Comparison of ENCODE assay signal across 8 mouse cellular contexts in the genomic region with DNA sequence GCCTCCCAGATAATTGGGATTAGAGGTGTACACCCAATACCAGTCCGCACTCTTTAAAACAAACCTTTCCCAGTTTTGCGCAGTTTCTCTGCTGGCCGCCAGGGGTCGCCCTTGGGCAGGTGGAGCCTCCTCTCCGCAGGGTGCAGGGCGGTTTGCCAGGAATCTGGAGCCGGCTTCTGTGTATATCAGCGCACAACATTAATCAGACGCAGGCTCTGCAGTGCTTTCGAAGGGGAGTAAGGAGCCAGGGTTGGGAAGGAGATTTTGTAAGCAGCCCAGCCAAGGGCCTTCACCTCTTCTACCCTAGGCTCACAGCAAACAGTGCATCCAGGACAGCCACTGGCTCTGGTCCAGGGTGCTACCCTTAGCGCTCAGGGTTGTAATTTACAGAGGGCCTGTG.
DNase-seq lines count a peak whose midpoint lies in the region; ATAC-seq and TF ChIP-seq lines count a peak whose summit lies in the region.

No protein-coding gene starts in this region.

- TF ChIP-seq EP300 in heart, postnatal 0 days (IDR thresholded peaks at IDR 0.05; ENCODE audit: low read depth): no peak
- TF ChIP-seq EP300 in liver, embryonic 14.5 days (IDR thresholded peaks at IDR 0.05; ENCODE audit: low read depth): no peak

- H3K9me3 ChIP-seq in forebrain, embryonic 12.5 days: no peaks in the 10 kb centered on the region
- H3K9me3 ChIP-seq in heart, postnatal 0 days (replicated peaks; ENCODE audit: control insufficient read depth, low read length): no peaks in the 10 kb centered on the region
- H3K9me3 ChIP-seq in liver, embryonic 14.5 days (ENCODE audit: control insufficient read depth, low read length): no peaks in the 10 kb centered on the region
- no peaks in the 10 kb centered on the region for H3K9me3 ChIP-seq in neural tube, embryonic 14.5 days (ENCODE audit: control insufficient read depth, low read length)

- DNase-seq in CD8-positive naive resting alpha-beta T cell, adult 2 months (ENCODE audit: low read depth in 2 of 2, low spot score in 2 of 2): peak; percentile 45 to 48
- peak; percentile 13 for DNase-seq in c-Kit-positive CD71-positive TER-119-negative erythroid progenitor cells, embryonic 14.5 days (ENCODE audit: low read depth)
- peak; percentile 69 for DNase-seq in heart, postnatal 0 days (ENCODE audit: low spot score)
- peak; percentile 83 to 95 for DNase-seq in kidney, postnatal 36 days
- DNase-seq in liver, embryonic 14.5 days (ENCODE audit: low read depth in 3 of 3, low spot score in 3 of 3): peak in 2 of 3 experiments; percentile 4 to 14
- DNase-seq in testis, postnatal 10 days (ENCODE audit: low spot score): peak; percentile 97

- H3K27me3 ChIP-seq in forebrain, embryonic 12.5 days: no peaks in the 10 kb centered on the region
- H3K27me3 ChIP-seq in heart, postnatal 0 days (ENCODE audit: control insufficient read depth, insufficient read depth, low read length): 0 out of 2 replicates have a peak, but pooled peaks cover 4% of the 10 kb centered on the region
- H3K27me3 ChIP-seq in liver, embryonic 14.5 days (ENCODE audit: control insufficient read depth, insufficient read depth, low read length): no peaks in the 10 kb centered on the region
- no peaks in the 10 kb centered on the region for H3K27me3 ChIP-seq in neural tube, embryonic 14.5 days (ENCODE audit: control insufficient read depth, insufficient read depth, low read length)

- peaks cover 15% of the 10 kb centered on the region for H3K4me1 ChIP-seq in forebrain, embryonic 12.5 days
- no peaks in the 10 kb centered on the region for H3K4me1 ChIP-seq in heart, postnatal 0 days (ENCODE audit: control insufficient read depth, insufficient read depth)
- H3K4me1 ChIP-seq in liver, embryonic 14.5 days (replicated peaks; ENCODE audit: control insufficient read depth in 2 of 2, insufficient read depth in 2 of 2, low read length in 1 of 2): no peaks in the 10 kb centered on the region
- H3K4me1 ChIP-seq in neural tube, embryonic 14.5 days (ENCODE audit: control insufficient read depth, insufficient read depth, low read length): peaks cover 9% of the 10 kb centered on the region; the same call in 1 of the 2 replicates

- ATAC-seq in forebrain, embryonic 12.5 days (ENCODE audit: low FRiP score): peak; percentile 90
- ATAC-seq in heart, postnatal 0 days (ENCODE audit: insufficient read depth, low read depth): peak; percentile 75
- ATAC-seq in liver, embryonic 14.5 days (ENCODE audit: insufficient read depth): peak; percentile 31; the same call in 1 of the 2 replicates
- ATAC-seq in neural tube, embryonic 14.5 days (ENCODE audit: low read depth): peak; percentile 93

- WGBS in forebrain, embryonic 12.5 days: 4% methylated on average over 11 of the region's 11 CpGs
- 4% methylated on average over 11 of the region's 11 CpGs for WGBS in heart, postnatal 0 days
- WGBS in liver, embryonic 14.5 days (ENCODE audit: insufficient replicate concordance): 5% methylated on average over 11 of the region's 11 CpGs
- 3% methylated on average over 11 of the region's 11 CpGs for WGBS in neural tube, embryonic 14.5 days

- H3K9ac ChIP-seq in forebrain, embryonic 12.5 days: peak overlapping the region; percentile 36; the same call in 1 of the 2 replicates
- no peak overlapping the region for H3K9ac ChIP-seq in heart, postnatal 0 days (replicated peaks; ENCODE audit: low read depth, low read length)
- H3K9ac ChIP-seq in liver, embryonic 14.5 days (replicated peaks): no peak overlapping the region
- H3K9ac ChIP-seq in neural tube, embryonic 14.5 days (replicated peaks; ENCODE audit: low read depth, low read length): no peak overlapping the region; the same call in 1 of the 2 replicates

- no peaks in the 10 kb centered on the region for H3K36me3 ChIP-seq in forebrain, embryonic 12.5 days (replicated peaks)
- no peaks in the 10 kb centered on the region for H3K36me3 ChIP-seq in heart, postnatal 0 days (replicated peaks; ENCODE audit: control insufficient read depth, insufficient read depth, low read length)
- H3K36me3 ChIP-seq in liver, embryonic 14.5 days (replicated peaks; ENCODE audit: control insufficient read depth, insufficient read depth, low read depth): no peaks in the 10 kb centered on the region
- no peaks in the 10 kb centered on the region for H3K36me3 ChIP-seq in neural tube, embryonic 14.5 days (ENCODE audit: control insufficient read depth, insufficient read depth, low read length)

- H3K4me3 ChIP-seq in forebrain, embryonic 12.5 days (replicated peaks): 0 out of 2 replicates have a peak overlapping the region, but pooled peaks have one; percentile 4
- H3K4me3 ChIP-seq in heart, postnatal 0 days (ENCODE audit: low read depth, low read length): no peak overlapping the region
- no peak overlapping the region for H3K4me3 ChIP-seq in liver, embryonic 14.5 days (ENCODE audit: insufficient read depth in 1 of 2, low read depth in 2 of 2, low read length in 2 of 2)
- no peak overlapping the region for H3K4me3 ChIP-seq in neural tube, embryonic 14.5 days (ENCODE audit: low read depth, low read length)

- H3K27ac ChIP-seq in forebrain, embryonic 12.5 days: peak overlapping the region; percentile 63; the same call in 1 of the 2 replicates
- H3K27ac ChIP-seq in heart, postnatal 0 days (ENCODE audit: low read depth): no peak overlapping the region
- H3K27ac ChIP-seq in liver, embryonic 14.5 days: no peak overlapping the region
- peak overlapping the region; percentile 16 for H3K27ac ChIP-seq in neural tube, embryonic 14.5 days (ENCODE audit: low read depth, low read length)

- H3K4me2 ChIP-seq in forebrain, embryonic 12.5 days: peak overlapping the region; percentile 39
- H3K4me2 ChIP-seq in heart, postnatal 0 days (ENCODE audit: low read depth, low read length): peak overlapping the region; percentile 33
- no peak overlapping the region for H3K4me2 ChIP-seq in liver, embryonic 14.5 days (ENCODE audit: low read depth)
- H3K4me2 ChIP-seq in neural tube, embryonic 14.5 days (ENCODE audit: low read depth, low read length): peak overlapping the region; percentile 37

- peak; percentile 97 for TF ChIP-seq CTCF in heart, postnatal 0 days (IDR thresholded peaks at IDR 0.05; ENCODE audit: low read depth)
- TF ChIP-seq CTCF in liver, embryonic 14.5 days (IDR thresholded peaks at IDR 0.05; ENCODE audit: low read depth): peak; percentile 94

Comparison
In these comparisons a context has a peak if more than half of its experiments do, and no peak if none do; other contexts are left out.
1. DNase-seq: peak in every context shown above with its lines; median percentile 97 in testis, postnatal 10 days; 89 in kidney, postnatal 36 days; 69 in heart, postnatal 0 days; 46 in CD8-positive naive resting alpha-beta T cell, adult 2 months; 13 in c-Kit-positive CD71-positive TER-119-negative erythroid progenitor cells, embryonic 14.5 days; 9 in liver, embryonic 14.5 days.
2. ATAC-seq: peak in every context shown above with its lines; median percentile 93 in neural tube, embryonic 14.5 days; 90 in forebrain, embryonic 12.5 days; 75 in heart, postnatal 0 days; 31 in liver, embryonic 14.5 days.
3. H3K27ac ChIP-seq: peak in forebrain, embryonic 12.5 days (single experiment) and neural tube, embryonic 14.5 days (single experiment); none in heart, postnatal 0 days (single experiment) and liver, embryonic 14.5 days (single experiment).